Mouse (Mus musculus): Measurements from ENCODE around the gene Omt2b. TPM values are rescaled to one million over a fixed set of nuclear protein-coding genes. Genes with fewer than 3 reads are reported as not detected.
"Not testable (repeated sequence)": the region's sequence is repeated elsewhere in the genome, so short reads cannot be mapped to it uniquely, and the experiment has no call there.

The Omt2b gene
- polyA plus RNA-seq (2014; fragmentation: Nextera tagmentation; extraction: Ambion mirVana) = not detected in 2 replicates

GRCm38 (mm10) chr9:78327289-78327688 is at the start of gene Omt2b:
Gene Omt2b (plus strand): TSS chr9:78327589.
- not testable (repeated sequence) for ATAC-seq (ENCODE audit: low FRiP score); H3K9me3 ChIP-seq (ENCODE audit: control insufficient read depth, low read length)
- WGBS = 92% methylated on average over 1 of the region's 1 CpGs

DNA sequence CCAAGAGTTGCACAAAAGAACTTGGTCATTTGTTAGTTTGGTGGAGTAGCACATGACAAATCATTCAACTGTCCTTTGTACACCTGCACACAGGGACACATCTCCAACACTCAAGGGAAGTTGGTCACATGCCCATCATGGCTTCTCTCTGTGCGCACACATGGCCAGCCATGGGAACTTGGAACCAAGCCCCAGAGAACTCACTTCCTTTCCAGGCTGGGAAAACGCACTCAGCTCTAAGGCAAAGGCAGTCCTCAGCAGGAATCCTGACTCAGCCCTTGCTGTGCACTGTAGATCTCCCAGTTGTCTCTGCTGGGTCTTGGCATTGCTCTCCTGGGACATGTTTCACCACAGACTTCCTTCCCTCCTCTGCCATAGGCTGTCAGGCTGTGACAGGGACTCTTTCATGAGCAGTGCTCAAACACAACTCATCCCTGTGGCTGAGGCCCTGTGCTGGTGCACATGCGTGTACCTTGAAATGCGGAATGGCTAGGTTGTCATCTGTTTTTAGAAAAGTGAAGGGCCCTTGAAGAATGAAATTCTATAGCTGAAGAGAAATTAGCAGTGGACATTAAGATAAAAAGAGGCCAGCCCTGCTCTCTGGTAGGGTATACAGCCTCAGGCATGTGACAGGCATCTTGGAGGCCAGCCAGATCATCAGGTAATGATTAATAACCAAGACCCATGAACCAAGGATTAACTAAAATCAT is 45.2 kb upstream of the Omt2b start:
- H3K4me2 ChIP-seq (replicated peaks; ENCODE audit: low read depth, low read length); ATAC-seq (ENCODE audit: low FRiP score); H3K27ac ChIP-seq (ENCODE audit: low read depth, low read length); H3K27me3 ChIP-seq (ENCODE audit: control insufficient read depth, insufficient read depth, low read length); H3K36me3 ChIP-seq (ENCODE audit: control insufficient read depth, insufficient read depth, low read length); H3K9me3 ChIP-seq (ENCODE audit: control insufficient read depth, low read length); H3K4me1 ChIP-seq (replicated peaks; ENCODE audit: control insufficient read depth, insufficient read depth, low read length); H3K9ac ChIP-seq (ENCODE audit: low read depth, low read length); H3K4me3 ChIP-seq (ENCODE audit: low read depth, low read length); DNase-seq (ENCODE audit: low spot score): not testable (repeated sequence)
- WGBS = 81% methylated on average over 4 of the region's 4 CpGs

More at GRCm38 (mm10) chr9:78327289-78327688, at the start of gene Omt2b:
- not testable (repeated sequence) for H3K36me3 ChIP-seq (ENCODE audit: control insufficient read depth, insufficient read depth, low read length); H3K27me3 ChIP-seq (ENCODE audit: control insufficient read depth, insufficient read depth, low read length); DNase-seq (ENCODE audit: low spot score); H3K4me1 ChIP-seq (replicated peaks; ENCODE audit: control insufficient read depth, insufficient read depth, low read length); H3K4me3 ChIP-seq (ENCODE audit: low read depth, low read length); H3K27ac ChIP-seq (ENCODE audit: low read depth, low read length); H3K9ac ChIP-seq (ENCODE audit: low read depth, low read length); H3K4me2 ChIP-seq (replicated peaks; ENCODE audit: low read depth, low read length)

- not testable (repeated sequence) for H3K9me3 ChIP-seq (ENCODE audit: control insufficient read depth, low read length); H3K36me3 ChIP-seq (ENCODE audit: control insufficient read depth, insufficient read depth, low read length); H3K4me2 ChIP-seq (replicated peaks; ENCODE audit: low read depth, low read length); DNase-seq (ENCODE audit: low spot score); H3K9ac ChIP-seq (ENCODE audit: low read depth, low read length); H3K4me1 ChIP-seq (replicated peaks; ENCODE audit: control insufficient read depth, insufficient read depth, low read length); H3K4me3 ChIP-seq (ENCODE audit: low read depth, low read length); H3K27me3 ChIP-seq (ENCODE audit: control insufficient read depth, insufficient read depth, low read length); H3K27ac ChIP-seq (ENCODE audit: low read depth, low read length); ATAC-seq (ENCODE audit: low FRiP score)
- WGBS = 89% methylated on average over 1 of the region's 1 CpGs
These were observed 38.3 kb upstream of the Omt2b start for GRCm38 (mm10) chr9:78289063-78289462.

DNA sequence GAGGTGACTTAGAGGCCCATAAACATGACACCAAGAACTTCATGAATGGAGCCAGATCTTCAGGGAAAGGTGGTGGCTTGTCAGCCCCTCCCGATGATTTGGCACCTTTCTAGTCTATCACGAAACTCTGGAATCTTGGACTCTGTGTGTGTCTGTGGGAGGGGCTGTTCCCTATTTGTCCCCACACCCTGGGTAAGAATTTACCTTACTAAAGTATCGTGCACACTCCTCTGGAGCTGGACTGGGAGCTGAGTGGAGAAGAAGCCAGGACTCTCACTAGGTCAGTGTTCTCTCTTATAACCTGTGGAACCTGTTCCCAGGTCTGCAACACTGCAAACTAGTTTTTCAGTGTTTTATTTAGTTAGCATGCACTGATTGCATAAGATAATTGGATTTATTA is 37.7 kb upstream of the Omt2b start, which contains the start of gene Gm10639:
Gm10639 (plus strand) TSS at position 201 of the 400 bp plus-strand sequence.
- not testable (repeated sequence) for H3K4me3 ChIP-seq (ENCODE audit: low read depth, low read length); ATAC-seq (ENCODE audit: low FRiP score); H3K9me3 ChIP-seq (ENCODE audit: control insufficient read depth, low read length); H3K4me2 ChIP-seq (replicated peaks; ENCODE audit: low read depth, low read length); H3K36me3 ChIP-seq (ENCODE audit: control insufficient read depth, insufficient read depth, low read length); H3K27me3 ChIP-seq (ENCODE audit: control insufficient read depth, insufficient read depth, low read length); H3K27ac ChIP-seq (ENCODE audit: low read depth, low read length); H3K4me1 ChIP-seq (replicated peaks; ENCODE audit: control insufficient read depth, insufficient read depth, low read length); H3K9ac ChIP-seq (ENCODE audit: low read depth, low read length); DNase-seq (ENCODE audit: low spot score)
- WGBS = 78% methylated on average over 3 of the region's 3 CpGs

DNA sequence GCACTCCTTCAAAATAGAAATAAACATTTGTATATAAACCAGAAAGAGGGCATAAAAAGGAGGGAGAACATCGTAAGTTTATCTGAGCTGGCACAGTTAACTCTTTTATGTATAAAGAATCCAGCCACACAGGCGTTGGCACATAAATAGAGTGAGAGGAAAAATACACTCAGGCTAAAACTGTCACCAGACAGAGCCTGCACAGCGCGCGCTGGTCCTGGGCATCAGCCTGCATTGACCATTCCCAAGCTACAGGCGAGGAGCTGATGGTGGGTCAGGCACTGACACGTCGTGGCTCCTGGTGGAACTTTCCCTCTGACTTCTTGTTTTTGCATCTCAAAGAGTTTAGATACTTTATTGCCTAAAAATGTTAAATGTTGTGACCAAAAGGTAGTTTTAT is 34.9 kb upstream of the Omt2b start:
- not testable (repeated sequence) for DNase-seq (ENCODE audit: low spot score); H3K9ac ChIP-seq (ENCODE audit: low read depth, low read length); H3K27me3 ChIP-seq (ENCODE audit: control insufficient read depth, insufficient read depth, low read length); H3K4me1 ChIP-seq (replicated peaks; ENCODE audit: control insufficient read depth, insufficient read depth, low read length); H3K36me3 ChIP-seq (ENCODE audit: control insufficient read depth, insufficient read depth, low read length); H3K9me3 ChIP-seq (ENCODE audit: control insufficient read depth, low read length); H3K4me2 ChIP-seq (replicated peaks; ENCODE audit: low read depth, low read length); H3K27ac ChIP-seq (ENCODE audit: low read depth, low read length); ATAC-seq (ENCODE audit: low FRiP score); H3K4me3 ChIP-seq (ENCODE audit: low read depth, low read length)
- 91% methylated on average over 8 of the region's 8 CpGs for WGBS

- 80% methylated on average over 1 of the region's 1 CpGs for WGBS
- not testable (repeated sequence) for H3K4me2 ChIP-seq (replicated peaks; ENCODE audit: low read depth, low read length); H3K27me3 ChIP-seq (ENCODE audit: control insufficient read depth, insufficient read depth, low read length); ATAC-seq (ENCODE audit: low FRiP score); DNase-seq (ENCODE audit: low spot score); H3K4me3 ChIP-seq (ENCODE audit: low read depth, low read length); H3K9ac ChIP-seq (ENCODE audit: low read depth, low read length); H3K9me3 ChIP-seq (ENCODE audit: control insufficient read depth, low read length); H3K36me3 ChIP-seq (ENCODE audit: control insufficient read depth, insufficient read depth, low read length); H3K27ac ChIP-seq (ENCODE audit: low read depth, low read length); H3K4me1 ChIP-seq (replicated peaks; ENCODE audit: control insufficient read depth, insufficient read depth, low read length)
These were observed 33.7 kb upstream of the Omt2b start for GRCm38 (mm10) chr9:78293683-78294082.

DNA sequence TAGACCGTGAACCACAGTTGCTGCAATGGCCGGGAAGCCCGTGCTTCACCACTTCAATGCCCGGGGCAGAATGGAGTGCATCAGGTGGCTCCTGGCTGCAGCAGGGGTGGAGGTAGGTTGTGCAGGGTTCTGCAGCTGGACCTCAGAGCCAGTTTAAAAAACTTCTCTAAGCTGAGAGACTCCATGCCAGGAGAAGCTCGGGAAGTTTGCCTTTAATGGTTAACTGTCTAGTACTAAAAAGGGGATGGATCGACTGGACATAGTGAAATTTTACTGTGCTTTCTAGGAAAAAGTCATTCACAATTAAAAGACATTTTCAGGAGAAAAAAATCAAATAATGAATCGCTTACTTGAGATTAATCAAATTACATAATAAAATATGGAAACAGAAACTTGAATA is 32.6 kb upstream of the Omt2b start:
- not testable (repeated sequence) for H3K27me3 ChIP-seq (ENCODE audit: control insufficient read depth, insufficient read depth, low read length); H3K9ac ChIP-seq (ENCODE audit: low read depth, low read length); H3K27ac ChIP-seq (ENCODE audit: low read depth, low read length); H3K9me3 ChIP-seq (ENCODE audit: control insufficient read depth, low read length); ATAC-seq (ENCODE audit: low FRiP score); H3K36me3 ChIP-seq (ENCODE audit: control insufficient read depth, insufficient read depth, low read length); H3K4me1 ChIP-seq (replicated peaks; ENCODE audit: control insufficient read depth, insufficient read depth, low read length); DNase-seq (ENCODE audit: low spot score); H3K4me2 ChIP-seq (replicated peaks; ENCODE audit: low read depth, low read length); H3K4me3 ChIP-seq (ENCODE audit: low read depth, low read length)
- 86% methylated on average over 4 of the region's 7 CpGs for WGBS

GRCm38 (mm10) chr9:78296089-78296488 is 31.3 kb upstream of the Omt2b start:
- H3K4me3 ChIP-seq (ENCODE audit: low read depth, low read length); H3K9ac ChIP-seq (ENCODE audit: low read depth, low read length); H3K9me3 ChIP-seq (ENCODE audit: control insufficient read depth, low read length); H3K27me3 ChIP-seq (ENCODE audit: control insufficient read depth, insufficient read depth, low read length); H3K36me3 ChIP-seq (ENCODE audit: control insufficient read depth, insufficient read depth, low read length); H3K4me1 ChIP-seq (replicated peaks; ENCODE audit: control insufficient read depth, insufficient read depth, low read length); ATAC-seq (ENCODE audit: low FRiP score); H3K4me2 ChIP-seq (replicated peaks; ENCODE audit: low read depth, low read length); H3K27ac ChIP-seq (ENCODE audit: low read depth, low read length): not testable (repeated sequence)
- DNase-seq (ENCODE audit: low spot score) = peak; percentile 77
- WGBS = 11% methylated on average over 6 of the region's 6 CpGs

DNA sequence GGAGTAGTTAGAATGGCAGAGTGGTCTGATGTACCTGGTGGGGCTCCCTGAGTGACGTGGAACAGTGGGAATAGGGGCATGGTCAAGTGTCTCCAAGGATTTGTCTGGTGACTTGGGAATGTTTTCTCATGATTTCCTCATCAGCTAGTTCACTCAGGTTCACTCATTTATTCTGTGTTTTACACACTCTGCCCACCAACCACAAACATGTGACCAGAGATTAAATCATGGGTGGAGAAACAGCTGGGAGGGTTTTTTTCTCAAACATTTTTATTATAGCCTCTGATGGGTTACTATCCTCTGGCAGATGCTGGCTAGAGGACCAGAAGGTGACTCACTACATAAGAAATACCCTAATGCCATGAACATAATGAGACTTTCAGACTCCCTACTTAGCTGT is 29.2 kb upstream of the Omt2b start:
- DNase-seq (ENCODE audit: low spot score) (no peak), ATAC-seq (ENCODE audit: low FRiP score) (no peak)
- H3K27ac ChIP-seq (ENCODE audit: low read depth, low read length) = no peak overlapping the region
- H3K9me3 ChIP-seq (ENCODE audit: control insufficient read depth, low read length) = no peaks in the 10 kb centered on the region
- no peaks in the 10 kb centered on the region for H3K27me3 ChIP-seq (ENCODE audit: control insufficient read depth, insufficient read depth, low read length)
- H3K9ac ChIP-seq (ENCODE audit: low read depth, low read length) = no peak overlapping the region
- H3K4me2 ChIP-seq (replicated peaks; ENCODE audit: low read depth, low read length) = no peak overlapping the region
- H3K4me3 ChIP-seq (ENCODE audit: low read depth, low read length) = no peak overlapping the region
- WGBS = 86% methylated on average over 1 of the region's 1 CpGs
- no peaks in the 10 kb centered on the region for H3K36me3 ChIP-seq (ENCODE audit: control insufficient read depth, insufficient read depth, low read length)
- no peaks in the 10 kb centered on the region for H3K4me1 ChIP-seq (replicated peaks; ENCODE audit: control insufficient read depth, insufficient read depth, low read length)

Measured in hindbrain, embryonic 11.5 days (tissue).